Mouse (Mus musculus) CD4-positive, CD25-positive, alpha-beta regulatory T cell, adult 9 weeks (primary cell): ENCODE measurements around the gene Olfr30. TPM values are rescaled to one million over a fixed set of nuclear protein-coding genes. Genes with fewer than 3 reads are reported as not detected.

Experiments
- polyA plus RNA-seq: library from polyadenylated mRNA; unstranded; fragments of 100-300 nt; shearing (Covaris generic); gene quantifications from one replicate; pipeline ENCODE4 v1.2.1, GENCODE M21; 2017

The Olfr30 gene
- not detected for polyA plus RNA-seq

GRCm38 (mm10) chr11:58462170-58462569, at the start of gene Olfr30:
Gene Olfr30 (minus strand): TSS chr11:58462270.

DNA sequence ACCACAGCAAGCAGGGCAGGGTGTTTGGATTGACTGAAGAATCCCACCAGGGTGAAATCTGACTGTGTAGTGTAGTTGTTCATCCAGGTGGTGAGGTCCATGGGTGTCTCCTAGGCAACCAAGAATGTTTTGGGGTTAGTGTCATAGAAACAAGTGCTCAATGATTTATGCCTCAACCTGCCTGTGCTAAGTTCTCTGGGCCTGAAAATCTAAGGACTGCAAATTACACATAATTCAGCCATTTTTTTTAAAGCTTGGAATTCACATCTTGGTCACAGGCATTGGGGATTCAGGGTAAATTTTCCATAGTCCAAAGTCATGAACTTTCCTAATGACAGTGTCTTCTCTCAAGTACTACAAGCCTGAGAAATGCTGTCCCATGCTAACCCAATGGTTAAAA, 40.4 kb upstream of the Olfr30 start, which contains the start of gene Olfr331:
Gene Olfr331, minus strand, starts transcription at position 101 of the 400 bp plus-strand sequence.

GRCm38 (mm10) chr11:58492455-58492854, 30.4 kb upstream of the Olfr30 start, which contains the start of gene Olfr332:
Gene Olfr332 (minus strand): TSS chr11:58492555.

DNA sequence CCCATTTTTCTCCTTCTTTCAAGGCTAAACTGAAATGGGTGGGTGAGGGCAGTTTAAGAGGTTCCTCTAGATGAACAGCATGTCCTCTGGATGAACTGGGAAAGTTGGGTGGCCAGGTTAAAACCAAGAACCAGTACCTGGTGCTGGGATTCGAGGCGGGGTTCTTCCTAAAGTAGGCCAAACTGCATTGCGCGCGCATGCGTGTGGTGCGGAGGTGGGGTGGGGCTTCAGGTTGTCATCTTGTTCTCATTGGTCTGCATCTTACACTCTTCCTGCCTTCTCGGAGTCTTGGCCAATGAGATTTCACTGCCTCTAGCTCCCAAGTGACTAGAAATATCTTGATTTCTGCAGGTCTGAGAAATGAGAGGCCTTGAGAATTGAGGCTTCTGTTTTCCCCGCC, 9.3 kb downstream of the Olfr30 start, which contains the start of gene Lypd9:
Gene Lypd9, minus strand, starts transcription at position 165 of the 400 bp plus-strand sequence.

DNA sequence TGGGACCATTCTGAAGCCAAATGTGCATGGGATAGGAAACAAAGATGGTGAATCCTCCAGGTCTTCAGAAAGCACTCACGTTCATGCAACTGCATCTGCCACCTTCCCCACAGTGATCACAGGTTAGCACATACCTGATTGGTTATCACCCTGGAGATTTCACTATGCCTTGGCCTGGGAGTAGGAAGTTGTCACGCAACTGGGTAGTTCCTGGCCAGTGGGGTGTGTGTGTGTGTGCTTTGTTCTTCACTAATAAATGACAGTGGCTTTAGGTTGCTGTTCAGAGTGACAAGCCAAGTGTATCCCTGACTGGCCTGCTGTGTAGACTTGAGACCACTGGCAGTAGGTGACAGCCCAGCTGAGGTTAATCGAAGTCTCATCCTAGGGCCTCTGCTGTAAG, 29.8 kb downstream of the Olfr30 start, which contains the start of gene Gm12253:
Gene Gm12253, plus strand, starts transcription at position 301 of the 400 bp plus-strand sequence.

GRCm38 (mm10) chr11:58420815-58421214, 41.3 kb downstream of the Olfr30 start, which contains the start of gene 1810065E05Rik:
Gene 1810065E05Rik (plus strand): TSS chr11:58421111.

Other genes starting within 250 kb of the Olfr30 start
- gene 4930438A08Rik, start 187.5 kb downstream of the Olfr30 start, polyA plus RNA-seq, result not detected
- gene Zfp692, start 155.2 kb downstream of the Olfr30 start, polyA plus RNA-seq, result 14.4 TPM
- gene Zfp672, start 131.9 kb downstream of the Olfr30 start, polyA plus RNA-seq, result 53.7 TPM
- 30.6 TPM for gene Sh3bp5l, start 131.5 kb downstream of the Olfr30 start, polyA plus RNA-seq
- gene Lypd8, start 83.2 kb downstream of the Olfr30 start, polyA plus RNA-seq, result not detected
- not detected for gene 1810065E05Rik, start 41.2 kb downstream of the Olfr30 start, polyA plus RNA-seq
- not detected for gene Gm12253, start 29.7 kb downstream of the Olfr30 start, polyA plus RNA-seq
- not detected for gene Lypd9, start 9.3 kb downstream of the Olfr30 start, polyA plus RNA-seq
- gene Olfr332, start 30.3 kb upstream of the Olfr30 start, polyA plus RNA-seq, result not detected
- not detected for gene Olfr331, start 40.3 kb upstream of the Olfr30 start, polyA plus RNA-seq
- not detected for gene Olfr330, start 72.6 kb upstream of the Olfr30 start, polyA plus RNA-seq
- gene Olfr329-ps, start 84.2 kb upstream of the Olfr30 start, polyA plus RNA-seq, result not detected
- gene Olfr328, start 93.4 kb upstream of the Olfr30 start, polyA plus RNA-seq, result not detected
- not detected for gene Olfr224, start 108.3 kb upstream of the Olfr30 start, polyA plus RNA-seq
- gene Olfr325, start 115.5 kb upstream of the Olfr30 start, polyA plus RNA-seq, result not detected
- not detected for gene Olfr324, start 132.8 kb upstream of the Olfr30 start, polyA plus RNA-seq
- gene 2210407C18Rik, start 153.8 kb upstream of the Olfr30 start, polyA plus RNA-seq, result not detected
- not detected for gene Olfr323, start 168.2 kb upstream of the Olfr30 start, polyA plus RNA-seq
- gene Trim58, start 178.2 kb upstream of the Olfr30 start, polyA plus RNA-seq, result not detected
- not detected for gene Olfr322, start 196.5 kb upstream of the Olfr30 start, polyA plus RNA-seq
- not detected for gene Olfr320, start 218.8 kb upstream of the Olfr30 start, polyA plus RNA-seq
- not detected for gene Olfr319, start 236.9 kb upstream of the Olfr30 start, polyA plus RNA-seq